Mouse (Mus musculus) ES-Bruce4 (cell line): ENCODE measurements around the gene Insr.

ENCODE experiments used
- CTCF ChIP-seq: IDR thresholded peaks from one replicate; pipeline ENCODE4 v1.8.1; 2011; ENCODE audit warnings: low read depth, low read length
- POLR2A ChIP-seq: IDR thresholded peaks from one replicate; pipeline ENCODE4 v1.8.1; 2011; ENCODE audit warnings: low read length; ENCODE audit not compliant: insufficient read depth

DNA sequence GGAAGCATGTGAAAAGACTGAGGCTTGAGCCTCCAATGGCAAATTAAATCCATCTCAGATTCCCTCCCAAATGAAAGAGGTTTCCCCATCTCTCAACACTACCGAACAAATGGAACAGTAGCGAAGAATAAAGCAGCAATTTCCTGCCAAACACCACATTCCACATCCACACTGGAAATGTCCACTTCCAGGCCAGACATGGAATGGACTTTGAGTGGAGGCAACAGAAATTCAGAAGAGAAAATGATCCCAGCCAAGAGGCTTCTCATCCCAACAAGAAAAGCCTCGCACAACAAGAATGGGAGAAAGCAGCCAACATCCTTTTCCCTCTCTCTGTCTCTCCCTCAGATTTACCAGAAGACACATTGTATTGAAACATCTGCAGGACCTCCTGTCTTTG is 39.8 kb downstream of the Insr start:
- no peak for TF ChIP-seq CTCF
- TF ChIP-seq POLR2A: no peak
